Mouse (Mus musculus) ES-E14 (cell line): ENCODE data around the gene Tnfrsf1a. TPM values are rescaled to one million over a fixed set of nuclear protein-coding genes. Genes with fewer than 3 reads are reported as not detected.

ENCODE experiments used
- DNase-seq: peaks from one replicate; pipeline ENCODE4 v3.0.0-alpha.2; 2013; ENCODE audit warnings: low read depth, low spot score
- H3K27ac ChIP-seq: 2 replicates; pipeline ENCODE4 v1.5.1; 2012; ENCODE audit warnings: low read depth, mild to moderate bottlenecking, low read length, moderate library complexity, mixed read lengths; ENCODE audit not compliant: poor library complexity, insufficient read depth, severe bottlenecking
- H3K36me3 ChIP-seq: 2 replicates; pipeline ENCODE4 v1.6.1; 2012; ENCODE audit warnings: mild to moderate bottlenecking, low read length, moderate library complexity, mixed read lengths; ENCODE audit not compliant: control insufficient read depth, poor library complexity, insufficient read depth, severe bottlenecking
- H3K4me1 ChIP-seq, 2 experiments: fragments of 150-350 bp in 1 of 2; sonication (generic) in 1 of 2; 2 replicates each; pipeline ENCODE4 v1.6.1; 2012; ENCODE audit warnings: low read length in 2 of 2, mild to moderate bottlenecking in 1 of 2, mixed read lengths in 1 of 2; ENCODE audit not compliant: control insufficient read depth in 2 of 2, insufficient read depth in 2 of 2, poor library complexity in 1 of 2
- H3K4me3 ChIP-seq, 2 experiments: fragments of 150-350 bp in 1 of 2; sonication (generic) in 1 of 2; 2 replicates each; pipeline ENCODE4 v1.5.1; 2012; ENCODE audit warnings: low read length in 2 of 2, low read depth in 1 of 2, mild to moderate bottlenecking in 1 of 2, mixed read lengths in 1 of 2; ENCODE audit not compliant: insufficient read depth in 1 of 2, poor library complexity in 1 of 2, severe bottlenecking in 1 of 2
- H3K9ac ChIP-seq: 2 replicates; pipeline ENCODE4 v1.6.1; 2012; ENCODE audit warnings: low read depth, mild to moderate bottlenecking, low read length, mixed read lengths; ENCODE audit not compliant: poor library complexity, insufficient read depth, severe bottlenecking
- H3K9me3 ChIP-seq: fragments of 150-350 bp; sonication (generic); 2 replicates; pipeline ENCODE4 v1.6.1; 2012; ENCODE audit warnings: low read depth, mild to moderate bottlenecking, low read length; ENCODE audit not compliant: control insufficient read depth, insufficient read depth
- CHD2 ChIP-seq: IDR thresholded peaks from 2 replicates; pipeline ENCODE4 v1.6.1; 2014; ENCODE audit warnings: mild to moderate bottlenecking, low read depth, low read length, inconsistent platforms
- HCFC1 ChIP-seq: IDR thresholded peaks from 2 replicates; pipeline ENCODE4 v1.6.1; 2012; ENCODE audit warnings: low read length, inconsistent platforms, borderline replicate concordance; ENCODE audit not compliant: insufficient read depth
- MAFK ChIP-seq: IDR thresholded peaks from 2 replicates; pipeline ENCODE4 v1.6.1; 2014; ENCODE audit warnings: mild to moderate bottlenecking, low read depth, low read length, inconsistent platforms; ENCODE audit not compliant: insufficient read depth
- ZC3H11A ChIP-seq: IDR thresholded peaks from 2 replicates; pipeline ENCODE4 v1.6.1; 2012; ENCODE audit warnings: low read depth, mild to moderate bottlenecking, inconsistent platforms, low read length, borderline replicate concordance
- ZNF384 ChIP-seq: IDR thresholded peaks from 2 replicates; pipeline ENCODE4 v1.6.1; 2012; ENCODE audit warnings: low read depth, low read length, inconsistent platforms
- in situ Hi-C, 2 experiments: fragments of 600-800 bp; cut with MboI; formaldehyde crosslinking; loops; one replicate each; pipeline ENCODE4 v1.15.1; 2025; ENCODE audit warnings: low sequenced_read_pairs in 2 of 2, inconsistent platforms in 1 of 2; ENCODE audit not compliant: unreplicated experiment in 2 of 2
- total RNA-seq: library from RNA; depleted of rRNA; stranded (reverse); fragments of 300-350 nt; gene quantifications from 2 replicates; pipeline ENCODE4 v1.2.3, GENCODE M21; 2012

The Tnfrsf1a gene
- total RNA-seq, 1 experiment, result 7.7 TPM

- Histone ChIP-seq H3K9ac (no peak overlapping the region), H3K4me3 (no peak overlapping the region), H3K36me3 (no peaks in the 10 kb centered on the region), H3K27ac (no peak overlapping the region), H3K9me3 (no peaks in the 10 kb centered on the region), H3K4me1 (peaks cover 9 to 39% of the 10 kb centered on the region in 2 experiments; a peak in 3 of 4 replicates)
- in situ Hi-C loops, result no loop called here
- no peak for DNase-seq
- TF ChIP-seq ZC3H11A, result no peak
- TF ChIP-seq CHD2, result no peak
- no peak for TF ChIP-seq MAFK
- no peak for TF ChIP-seq HCFC1
- no peak for TF ChIP-seq ZNF384
These were observed 27.9 kb downstream of the Tnfrsf1a start for GRCm38 (mm10) chr6:125377042-125377441.

- Histone ChIP-seq H3K9ac (peak overlapping the region; percentile 8; the same call in 1 of the 2 replicates), H3K4me1 (peaks cover 9 to 37% of the 10 kb centered on the region in 2 experiments; a peak in 3 of 4 replicates), H3K4me3 (peak overlapping the region; percentile 11 to 39; a peak in 3 of 4 replicates), H3K27ac (no peak overlapping the region), H3K9me3 (no peaks in the 10 kb centered on the region), H3K36me3 (no peaks in the 10 kb centered on the region)
- TF ChIP-seq ZNF384 (no peak), MAFK (no peak), CHD2 (no peak), HCFC1 (no peak), ZC3H11A (no peak)
- in situ Hi-C loops, result no loop called here
- peak; percentile 87 for DNase-seq
These were observed 28.7 kb downstream of the Tnfrsf1a start for GRCm38 (mm10) chr6:125377582-125378451.

DNA sequence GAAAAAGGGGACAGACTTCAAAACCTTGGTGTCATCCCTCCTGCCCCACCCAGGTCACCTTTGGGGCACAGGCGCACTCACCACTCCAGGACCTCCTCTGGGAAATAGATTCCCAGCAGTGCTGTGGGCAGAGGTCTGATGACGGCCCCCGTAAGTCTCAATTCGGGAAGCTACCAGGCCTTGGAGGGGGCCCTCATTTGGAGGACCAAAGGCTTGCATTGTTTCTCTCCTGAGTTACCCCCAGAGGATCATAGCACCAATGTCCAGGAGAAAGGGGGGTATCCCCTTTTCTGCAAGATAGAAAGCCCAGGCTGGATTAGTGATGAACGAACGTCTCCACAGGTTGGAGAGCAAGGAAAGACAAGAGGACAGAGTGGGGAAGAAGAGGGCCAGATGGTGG lies 29.5 kb downstream of the Tnfrsf1a start:
- Histone ChIP-seq H3K36me3 (no peaks in the 10 kb centered on the region), H3K9ac (no peak overlapping the region), H3K9me3 (no peaks in the 10 kb centered on the region), H3K4me3 (peak overlapping the region in 1 of 2 experiments; percentile 39; a peak in 1 of 4 replicates), H3K27ac (no peak overlapping the region), H3K4me1 (peaks cover 9 to 31% of the 10 kb centered on the region in 2 experiments; a peak in 3 of 4 replicates)
- DNase-seq, result no peak
- in situ Hi-C loops, result no loop called here
- no peak for TF ChIP-seq HCFC1
- no peak for TF ChIP-seq CHD2
- TF ChIP-seq ZNF384, result no peak
- TF ChIP-seq ZC3H11A, result no peak
- no peak for TF ChIP-seq MAFK

DNA sequence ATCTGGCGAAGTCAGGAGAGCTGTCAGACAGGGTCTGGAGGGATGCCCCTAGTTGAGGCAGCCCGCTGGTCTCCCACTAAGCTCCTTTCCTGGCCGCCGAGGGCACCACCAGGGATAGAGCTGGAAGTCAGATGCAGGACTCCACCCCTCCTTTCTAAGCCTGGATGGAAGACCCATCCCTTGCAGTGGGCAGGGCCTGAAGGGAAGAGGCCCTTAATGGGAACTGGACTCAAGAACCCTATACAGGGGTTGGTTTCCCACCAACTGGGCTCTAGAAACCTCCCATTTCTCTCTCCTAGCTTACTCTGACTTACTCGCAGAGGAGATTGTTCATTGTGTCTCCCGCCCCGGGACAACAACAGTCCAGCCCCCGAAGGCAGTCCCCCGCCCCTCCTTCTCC lies 30.6 kb downstream of the Tnfrsf1a start:
- Histone ChIP-seq H3K27ac (no peak overlapping the region), H3K36me3 (no peaks in the 10 kb centered on the region), H3K4me1 (peaks cover 9 to 24% of the 10 kb centered on the region in 2 experiments; a peak in 3 of 4 replicates), H3K9me3 (no peaks in the 10 kb centered on the region), H3K4me3 (peak overlapping the region; percentile 63 to 70), H3K9ac (no peak overlapping the region; the same call in 1 of the 2 replicates)
- no peak for DNase-seq
- TF ChIP-seq ZNF384, result no peak
- no peak for TF ChIP-seq ZC3H11A
- TF ChIP-seq CHD2, result no peak
- no peak for TF ChIP-seq HCFC1
- TF ChIP-seq MAFK, result no peak
- in situ Hi-C loops, result no loop called here
